Mouse (Mus musculus): ENCODE data around the gene En2. TPM values are rescaled to one million over a fixed set of nuclear protein-coding genes. Genes with fewer than 3 reads are reported as not detected.

Gene En2
- polyA plus RNA-seq, 1 experiment from 2014 or later = not detected

DNA sequence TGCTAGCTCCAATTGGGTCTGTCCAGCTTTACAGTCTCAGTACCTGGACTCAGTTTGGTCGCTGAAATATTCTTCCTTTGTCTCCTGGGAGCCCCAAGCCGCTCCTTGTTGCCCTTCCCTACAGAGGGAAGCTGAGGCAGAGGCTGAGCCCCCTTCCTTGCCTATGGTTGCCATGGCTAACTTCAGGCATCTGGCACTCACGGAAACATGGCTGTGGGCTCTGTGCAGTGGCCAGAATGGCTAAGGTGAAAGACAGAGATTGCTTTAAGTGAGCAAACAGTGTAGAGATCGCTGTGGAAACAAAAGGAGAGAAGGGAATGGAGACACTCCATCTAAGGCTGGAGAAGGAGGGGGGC, 26.6 kb downstream of the En2 start:
- H3K4me2 ChIP-seq (ENCODE audit: low read depth, low read length) = no peak overlapping the region
- no peak overlapping the region for H3K4me3 ChIP-seq (ENCODE audit: low read depth, low read length)
- peaks cover 13% of the 10 kb centered on the region for H3K27me3 ChIP-seq (ENCODE audit: control insufficient read depth, insufficient read depth, low read depth, low read length)
- ATAC-seq (ENCODE audit: low read depth) = no peak
- H3K9me3 ChIP-seq (replicated peaks; ENCODE audit: control insufficient read depth, low read length) = no peaks in the 10 kb centered on the region
- H3K4me1 ChIP-seq (ENCODE audit: control insufficient read depth, low read depth, low read length) = no peaks in the 10 kb centered on the region
- H3K9ac ChIP-seq (ENCODE audit: low read depth, low read length) = no peak overlapping the region
- no peaks in the 10 kb centered on the region for H3K36me3 ChIP-seq (ENCODE audit: control insufficient read depth, insufficient read depth)
- WGBS (ENCODE audit: insufficient replicate concordance) = 38% methylated on average over 4 of the region's 4 CpGs
- H3K27ac ChIP-seq (ENCODE audit: low read length) = no peak overlapping the region

DNA sequence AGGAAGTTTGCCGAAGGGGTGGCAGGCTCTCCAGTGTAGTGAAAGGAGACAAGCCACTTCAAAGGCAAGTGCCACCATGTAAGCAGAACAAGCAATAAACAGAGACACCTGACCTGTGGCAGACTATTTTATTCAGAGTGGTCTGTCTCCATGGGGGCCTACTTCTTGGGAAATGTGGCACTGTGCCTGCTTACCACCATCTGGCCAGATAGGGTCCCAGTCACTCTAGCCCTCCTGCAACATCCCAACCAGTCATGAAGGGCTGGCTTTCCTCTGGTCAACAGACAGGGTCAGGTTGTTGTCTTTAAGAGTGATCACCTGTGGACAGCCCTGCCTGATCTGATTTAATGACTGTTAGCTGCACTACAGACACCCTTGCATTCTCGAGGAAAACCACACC, 30.0 kb downstream of the En2 start:
- Histone ChIP-seq H3K4me1 (ENCODE audit: control insufficient read depth, low read depth, low read length) (no peaks in the 10 kb centered on the region), H3K4me2 (ENCODE audit: low read depth, low read length) (no peak overlapping the region), H3K9ac (ENCODE audit: low read depth, low read length) (no peak overlapping the region), H3K36me3 (ENCODE audit: control insufficient read depth, insufficient read depth) (no peaks in the 10 kb centered on the region), H3K27me3 (ENCODE audit: control insufficient read depth, insufficient read depth, low read depth, low read length) (peaks cover 13% of the 10 kb centered on the region), H3K27ac (ENCODE audit: low read length) (no peak overlapping the region), H3K9me3 (replicated peaks; ENCODE audit: control insufficient read depth, low read length) (no peaks in the 10 kb centered on the region), H3K4me3 (ENCODE audit: low read depth, low read length) (no peak overlapping the region)
- ATAC-seq (ENCODE audit: low read depth) = no peak
- WGBS (ENCODE audit: insufficient replicate concordance) = 25% methylated on average over 2 of the region's 2 CpGs

DNA sequence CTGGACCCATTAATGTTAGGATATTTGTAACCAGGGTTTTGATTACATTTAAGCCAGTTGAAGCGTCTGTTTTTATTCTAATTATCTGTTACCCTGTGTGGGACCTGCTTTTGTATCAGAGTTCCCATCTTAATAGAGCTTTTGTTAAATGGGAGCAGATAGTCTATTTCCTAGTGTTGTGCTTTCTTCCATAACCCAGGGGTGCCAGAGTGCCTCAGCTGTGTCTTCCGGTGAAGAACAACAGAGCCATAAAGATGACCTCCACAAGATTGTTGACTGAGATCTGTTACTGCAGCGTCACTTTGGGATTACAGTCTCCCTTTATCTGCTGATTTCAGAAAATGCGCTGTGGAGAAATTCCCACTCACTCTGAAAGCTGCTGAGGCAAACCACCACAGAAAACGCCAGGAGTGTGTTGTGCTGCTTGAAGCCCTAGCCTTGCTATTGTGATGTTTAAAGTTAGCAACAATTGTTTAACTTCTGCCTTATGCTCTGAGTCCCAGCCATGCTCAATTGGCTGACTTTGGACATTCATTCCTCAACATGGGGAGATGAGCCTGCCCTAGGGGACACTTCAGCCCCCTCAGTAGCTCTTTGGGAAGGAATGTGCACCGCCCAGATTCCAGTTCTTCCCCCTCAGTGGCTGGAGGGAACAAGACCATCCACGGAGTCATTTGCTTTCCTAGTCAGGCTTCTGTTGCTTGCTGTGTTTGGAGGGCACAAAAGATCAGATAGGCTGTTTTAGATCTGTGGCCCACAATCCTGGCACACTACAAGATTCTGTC, 33.8 kb downstream of the En2 start:
- Histone ChIP-seq H3K27ac (ENCODE audit: low read length) (no peak overlapping the region), H3K4me2 (ENCODE audit: low read depth, low read length) (no peak overlapping the region), H3K36me3 (ENCODE audit: control insufficient read depth, insufficient read depth) (no peaks in the 10 kb centered on the region), H3K9ac (ENCODE audit: low read depth, low read length) (no peak overlapping the region), H3K27me3 (ENCODE audit: control insufficient read depth, insufficient read depth, low read depth, low read length) (peaks cover 12% of the 10 kb centered on the region; the same call in 1 of the 2 replicates), H3K4me3 (ENCODE audit: low read depth, low read length) (no peak overlapping the region), H3K4me1 (ENCODE audit: control insufficient read depth, low read depth, low read length) (no peaks in the 10 kb centered on the region), H3K9me3 (replicated peaks; ENCODE audit: control insufficient read depth, low read length) (no peaks in the 10 kb centered on the region)
- ATAC-seq (ENCODE audit: low read depth) = no peak
- 26% methylated on average over 7 of the region's 7 CpGs for WGBS (ENCODE audit: insufficient replicate concordance)

DNA sequence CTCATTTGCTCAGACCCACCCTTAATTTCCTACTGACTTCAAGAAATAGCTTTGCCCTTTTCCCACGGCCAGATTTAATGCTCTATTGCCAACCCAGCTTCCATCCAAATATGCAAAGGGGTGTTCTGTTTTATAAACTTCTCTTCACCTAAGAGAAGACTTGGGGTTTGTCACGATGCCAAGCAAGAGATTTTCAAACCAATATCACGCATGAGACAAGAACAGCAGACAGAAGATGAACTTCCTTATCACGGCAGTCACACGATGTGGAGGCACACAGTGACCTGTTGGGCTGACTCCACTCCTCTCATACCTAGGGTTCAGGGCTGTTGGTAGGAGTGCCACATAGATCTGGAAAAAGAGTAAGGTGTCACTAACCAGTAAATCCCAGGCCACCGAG, 37.6 kb downstream of the En2 start:
- H3K27me3 ChIP-seq (ENCODE audit: control insufficient read depth, insufficient read depth, low read depth, low read length) = peaks cover 14% of the 10 kb centered on the region
- no peaks in the 10 kb centered on the region for H3K9me3 ChIP-seq (replicated peaks; ENCODE audit: control insufficient read depth, low read length)
- no peaks in the 10 kb centered on the region for H3K36me3 ChIP-seq (ENCODE audit: control insufficient read depth, insufficient read depth)
- no peak overlapping the region for H3K9ac ChIP-seq (ENCODE audit: low read depth, low read length)
- H3K4me1 ChIP-seq (ENCODE audit: control insufficient read depth, low read depth, low read length) = no peaks in the 10 kb centered on the region
- 50% methylated on average over 6 of the region's 6 CpGs for WGBS (ENCODE audit: insufficient replicate concordance)
- H3K27ac ChIP-seq (ENCODE audit: low read length) = no peak overlapping the region
- H3K4me2 ChIP-seq (ENCODE audit: low read depth, low read length) = no peak overlapping the region
- H3K4me3 ChIP-seq (ENCODE audit: low read depth, low read length) = no peak overlapping the region
- ATAC-seq (ENCODE audit: low read depth) = no peak

DNA sequence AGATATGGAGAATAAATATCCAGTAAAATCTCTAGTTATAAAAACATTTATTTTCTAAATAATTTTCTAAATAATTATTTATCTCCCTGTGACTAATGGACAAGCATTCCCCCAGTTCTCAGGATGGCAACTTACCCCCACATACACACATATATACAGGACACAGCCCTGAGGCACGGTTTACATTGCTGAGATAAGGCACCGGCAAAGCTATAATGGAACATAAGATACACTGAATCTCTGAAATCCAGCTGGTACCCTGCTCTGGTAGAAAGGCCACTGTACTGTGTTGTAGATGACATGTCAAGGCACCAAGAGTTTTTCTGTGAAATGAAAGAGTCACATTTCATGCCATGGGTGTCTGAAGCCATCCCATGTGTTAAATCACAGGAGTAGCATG, 39.2 kb downstream of the En2 start:
- Histone ChIP-seq H3K4me1 (ENCODE audit: control insufficient read depth, low read depth, low read length) (no peaks in the 10 kb centered on the region), H3K27ac (ENCODE audit: low read length) (no peak overlapping the region), H3K36me3 (ENCODE audit: control insufficient read depth, insufficient read depth) (no peaks in the 10 kb centered on the region), H3K27me3 (ENCODE audit: control insufficient read depth, insufficient read depth, low read depth, low read length) (peaks cover 30% of the 10 kb centered on the region), H3K4me2 (ENCODE audit: low read depth, low read length) (no peak overlapping the region), H3K9me3 (replicated peaks; ENCODE audit: control insufficient read depth, low read length) (no peaks in the 10 kb centered on the region), H3K4me3 (ENCODE audit: low read depth, low read length) (no peak overlapping the region), H3K9ac (ENCODE audit: low read depth, low read length) (no peak overlapping the region)
- 35% methylated on average over 2 of the region's 2 CpGs for WGBS (ENCODE audit: insufficient replicate concordance)
- ATAC-seq (ENCODE audit: low read depth) = no peak

DNA sequence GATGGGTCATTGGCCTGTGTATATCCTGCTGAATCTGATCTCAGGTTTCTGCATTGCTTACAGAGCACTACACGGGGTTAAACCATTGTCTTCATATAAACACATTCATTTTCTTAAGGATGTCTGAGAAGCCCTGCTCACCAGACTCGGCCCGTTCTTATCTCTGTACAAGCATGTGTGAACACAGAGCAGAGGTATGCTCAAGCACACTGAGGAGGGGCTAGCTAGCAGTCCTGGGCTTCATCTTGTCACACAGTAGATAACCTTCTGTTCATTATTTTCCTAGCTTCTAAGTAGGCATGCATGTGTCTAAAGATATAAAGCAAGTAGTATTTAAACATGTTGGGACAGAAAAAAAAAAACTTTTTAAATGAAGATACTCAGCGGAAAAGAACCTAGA, 41.0 kb downstream of the En2 start:
- Histone ChIP-seq H3K27ac (ENCODE audit: low read length) (no peak overlapping the region), H3K27me3 (ENCODE audit: control insufficient read depth, insufficient read depth, low read depth, low read length) (peaks cover 48% of the 10 kb centered on the region), H3K4me1 (ENCODE audit: control insufficient read depth, low read depth, low read length) (no peaks in the 10 kb centered on the region), H3K36me3 (ENCODE audit: control insufficient read depth, insufficient read depth) (no peaks in the 10 kb centered on the region), H3K4me3 (ENCODE audit: low read depth, low read length) (no peak overlapping the region), H3K4me2 (ENCODE audit: low read depth, low read length) (no peak overlapping the region), H3K9ac (ENCODE audit: low read depth, low read length) (no peak overlapping the region), H3K9me3 (replicated peaks; ENCODE audit: control insufficient read depth, low read length) (no peaks in the 10 kb centered on the region)
- 22% methylated on average over 4 of the region's 4 CpGs for WGBS (ENCODE audit: insufficient replicate concordance)
- ATAC-seq (ENCODE audit: low read depth) = no peak

DNA sequence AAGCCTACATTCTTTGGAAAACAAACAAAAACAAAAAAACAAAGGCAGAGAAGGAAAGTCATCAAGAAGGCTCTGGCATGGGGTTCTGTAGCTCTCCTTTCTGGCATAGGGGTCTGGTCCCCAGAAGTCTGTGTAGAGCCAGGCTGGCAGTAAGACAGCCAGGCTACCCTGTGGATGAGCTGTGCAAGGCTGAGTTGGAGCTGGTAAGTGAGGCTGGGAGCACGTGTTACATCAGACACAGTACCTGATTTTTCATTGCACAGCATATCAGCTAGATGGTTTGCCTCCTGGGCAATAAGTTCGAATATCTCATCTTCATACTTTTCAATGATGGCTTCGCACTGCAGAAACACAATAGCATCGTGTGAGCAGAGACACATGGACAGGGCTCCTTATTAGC, 41.5 kb downstream of the En2 start:
- no peak for ATAC-seq (ENCODE audit: low read depth)
- Histone ChIP-seq H3K4me3 (ENCODE audit: low read depth, low read length) (no peak overlapping the region), H3K4me2 (ENCODE audit: low read depth, low read length) (no peak overlapping the region), H3K4me1 (ENCODE audit: control insufficient read depth, low read depth, low read length) (no peaks in the 10 kb centered on the region), H3K36me3 (ENCODE audit: control insufficient read depth, insufficient read depth) (no peaks in the 10 kb centered on the region), H3K9ac (ENCODE audit: low read depth, low read length) (no peak overlapping the region), H3K9me3 (replicated peaks; ENCODE audit: control insufficient read depth, low read length) (no peaks in the 10 kb centered on the region), H3K27me3 (ENCODE audit: control insufficient read depth, insufficient read depth, low read depth, low read length) (peaks cover 54% of the 10 kb centered on the region), H3K27ac (ENCODE audit: low read length) (no peak overlapping the region)
- WGBS (ENCODE audit: insufficient replicate concordance) = 56% methylated on average over 4 of the region's 4 CpGs

DNA sequence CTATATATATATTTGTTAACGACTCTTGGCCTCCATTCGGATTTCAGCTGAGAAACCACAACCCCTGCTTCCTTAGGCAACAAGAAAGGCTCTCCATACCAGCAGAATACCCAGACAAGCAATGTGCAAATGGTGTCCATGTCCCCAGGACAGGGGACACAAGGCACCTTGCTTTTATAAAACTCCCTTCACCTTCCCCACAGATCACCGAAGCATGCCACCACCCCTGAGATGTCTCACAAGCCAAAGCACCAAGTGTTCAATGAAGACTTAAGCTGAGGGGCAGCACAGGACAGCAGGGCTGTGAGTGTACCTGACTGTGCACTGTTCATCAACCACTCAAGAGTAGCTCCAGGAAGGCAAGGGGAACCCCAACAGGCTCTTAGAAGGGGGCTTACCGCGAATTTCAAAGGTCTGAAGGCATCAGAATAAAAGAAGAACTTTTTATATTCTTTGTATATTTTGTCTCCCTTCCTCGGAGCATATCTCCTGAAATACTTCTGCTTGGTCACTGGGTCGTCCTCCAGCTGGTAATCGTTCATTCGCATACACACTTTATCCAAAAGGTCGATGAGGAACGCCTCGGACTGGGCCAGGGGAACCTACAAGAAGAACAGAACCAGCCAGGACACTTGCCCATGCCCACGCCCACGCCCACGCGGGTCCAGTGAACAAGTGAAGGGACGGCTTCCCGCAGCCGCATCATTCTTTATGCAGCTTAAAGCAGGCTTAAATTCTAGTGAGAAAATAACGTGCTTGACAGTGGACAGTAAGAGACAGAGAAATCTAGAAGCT, 43.4 kb downstream of the En2 start:
- H3K27ac ChIP-seq (ENCODE audit: low read length) = no peak overlapping the region
- H3K9me3 ChIP-seq (replicated peaks; ENCODE audit: control insufficient read depth, low read length) = no peaks in the 10 kb centered on the region
- H3K4me1 ChIP-seq (ENCODE audit: control insufficient read depth, low read depth, low read length) = no peaks in the 10 kb centered on the region
- H3K9ac ChIP-seq (ENCODE audit: low read depth, low read length) = no peak overlapping the region
- H3K27me3 ChIP-seq (ENCODE audit: control insufficient read depth, insufficient read depth, low read depth, low read length) = peaks cover 57% of the 10 kb centered on the region
- no peak overlapping the region; the same call in 1 of the 2 replicates for H3K4me3 ChIP-seq (ENCODE audit: low read depth, low read length)
- H3K36me3 ChIP-seq (ENCODE audit: control insufficient read depth, insufficient read depth) = no peaks in the 10 kb centered on the region
- ATAC-seq (ENCODE audit: low read depth) = no peak
- WGBS (ENCODE audit: insufficient replicate concordance) = 11% methylated on average over 20 of the region's 20 CpGs
- no peak overlapping the region for H3K4me2 ChIP-seq (ENCODE audit: low read depth, low read length)

Measured in liver, embryonic 16.5 days (tissue).